Mouse (Mus musculus): ENCODE results near the gene Slc34a1.

Slc34a1 gene

GRCm38 (mm10) chr13:55404853-55405782 lies 7.1 kb downstream of the Slc34a1 start:
- peak; percentile 97 for DNase-seq

- no peak for DNase-seq
Observed at GRCm38 (mm10) chr13:55405783-55406390, 7.9 kb downstream of the Slc34a1 start.

- DNase-seq, result no peak
Observed at GRCm38 (mm10) chr13:55407341-55407740, 9.4 kb downstream of the Slc34a1 start.

GRCm38 (mm10) chr13:55408546-55409120 lies 10.6 kb downstream of the Slc34a1 start:
- no peak for DNase-seq

GRCm38 (mm10) chr13:55411826-55412225 lies 13.8 kb downstream of the Slc34a1 start:
- DNase-seq, result no peak

- DNase-seq, result no peak
Observed at GRCm38 (mm10) chr13:55412643-55413307, 14.8 kb downstream of the Slc34a1 start.

GRCm38 (mm10) chr13:55413333-55413732 lies 15.3 kb downstream of the Slc34a1 start:
- DNase-seq, result no peak

- peak; percentile 89 for DNase-seq
Observed at GRCm38 (mm10) chr13:55414743-55415380, 16.9 kb downstream of the Slc34a1 start, which contains the start of gene Pfn3. TSS of gene Pfn3 (minus strand) at chr13:55415232.

- DNase-seq, result peak; percentile 99
Observed at GRCm38 (mm10) chr13:55418004-55418403, 20.0 kb downstream of the Slc34a1 start.

- DNase-seq, result no peak
Observed at GRCm38 (mm10) chr13:55419142-55419541, 21.2 kb downstream of the Slc34a1 start.

GRCm38 (mm10) chr13:55420018-55420932 lies 22.3 kb downstream of the Slc34a1 start:
- DNase-seq, result peak; percentile 93

- DNase-seq, result peak; percentile 98
Observed at GRCm38 (mm10) chr13:55420933-55421800, 23.2 kb downstream of the Slc34a1 start.

- DNase-seq, result no peak
Observed at GRCm38 (mm10) chr13:55426613-55427012, 28.6 kb downstream of the Slc34a1 start, which contains the start of gene F12. TSS of gene F12 (minus strand) at chr13:55426793.

- peak; percentile 99 for DNase-seq
Observed at GRCm38 (mm10) chr13:55429226-55429888, 31.4 kb downstream of the Slc34a1 start.

- no peak for DNase-seq
Observed at GRCm38 (mm10) chr13:55430566-55430965, 32.6 kb downstream of the Slc34a1 start.

GRCm38 (mm10) chr13:55431889-55432685 lies 34.1 kb downstream of the Slc34a1 start:
- DNase-seq, result peak; percentile 92

GRCm38 (mm10) chr13:55437111-55437629 lies 39.2 kb downstream of the Slc34a1 start:
- DNase-seq, result peak; percentile 94

- DNase-seq, result no peak
Observed at GRCm38 (mm10) chr13:55443799-55444285, 45.9 kb downstream of the Slc34a1 start.

Measured in heart, adult 11 months (tissue).